Mouse (Mus musculus) gastrocnemius, postnatal 25 days (tissue): ENCODE results near the gene B9d1. TPM values are rescaled to one million over a fixed set of nuclear protein-coding genes. Genes with fewer than 3 reads are reported as not detected.

Experiments
- DNase-seq: peaks from one replicate; pipeline ENCODE4 v3.0.0; 2022
- total RNA-seq, 2 experiments: library from RNA; stranded (reverse); gene quantifications; 1 replicate in 1 of 2; 2 replicates in 1 of 2; pipeline ENCODE4 v1.2.3; 2021

Gene B9d1
- total RNA-seq, 2 experiments from 2014 or later = 5.5 to 7.4 TPM

DNA sequence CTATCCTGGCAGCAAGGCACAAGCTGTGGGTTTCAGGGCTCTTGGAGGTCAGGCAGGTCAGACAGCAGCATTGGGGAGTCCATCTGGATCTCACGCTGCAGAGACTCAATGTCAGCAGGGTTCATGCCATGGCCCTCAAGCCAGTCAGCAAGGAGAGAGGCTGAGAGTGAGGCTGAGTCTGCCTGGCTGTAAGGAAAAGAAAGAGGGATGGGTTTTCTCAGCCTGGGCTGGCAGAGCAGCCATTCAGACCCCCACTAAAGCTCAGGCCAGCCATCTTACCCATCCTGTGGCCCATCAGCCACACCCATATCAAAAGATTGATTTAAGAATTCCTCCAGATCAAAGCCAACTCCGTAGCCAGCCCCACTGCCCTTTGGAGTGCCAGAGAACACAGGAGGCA is 15.9 kb upstream of the B9d1 start:
- DNase-seq = no peak

DNA sequence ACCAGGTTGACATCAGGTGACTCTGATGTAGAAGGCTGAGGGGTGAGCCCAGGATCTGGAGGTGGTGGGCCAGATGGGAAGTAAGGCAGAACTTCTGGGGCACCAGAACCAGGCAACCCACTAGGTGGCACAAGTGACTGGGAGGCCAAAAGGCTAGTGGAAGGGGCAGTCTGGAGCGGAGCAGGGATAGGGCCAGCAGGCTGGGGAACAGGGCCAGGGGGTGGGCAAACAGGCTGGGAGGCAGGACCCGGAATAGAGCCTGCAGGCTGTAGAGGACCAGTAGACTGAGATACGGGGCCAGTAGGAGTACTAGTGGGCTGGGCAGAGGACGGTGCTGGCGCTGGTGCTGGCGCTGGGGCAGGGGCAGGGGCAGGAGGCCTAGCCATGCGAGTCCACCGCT is 15.1 kb upstream of the B9d1 start:
- DNase-seq = no peak

DNA sequence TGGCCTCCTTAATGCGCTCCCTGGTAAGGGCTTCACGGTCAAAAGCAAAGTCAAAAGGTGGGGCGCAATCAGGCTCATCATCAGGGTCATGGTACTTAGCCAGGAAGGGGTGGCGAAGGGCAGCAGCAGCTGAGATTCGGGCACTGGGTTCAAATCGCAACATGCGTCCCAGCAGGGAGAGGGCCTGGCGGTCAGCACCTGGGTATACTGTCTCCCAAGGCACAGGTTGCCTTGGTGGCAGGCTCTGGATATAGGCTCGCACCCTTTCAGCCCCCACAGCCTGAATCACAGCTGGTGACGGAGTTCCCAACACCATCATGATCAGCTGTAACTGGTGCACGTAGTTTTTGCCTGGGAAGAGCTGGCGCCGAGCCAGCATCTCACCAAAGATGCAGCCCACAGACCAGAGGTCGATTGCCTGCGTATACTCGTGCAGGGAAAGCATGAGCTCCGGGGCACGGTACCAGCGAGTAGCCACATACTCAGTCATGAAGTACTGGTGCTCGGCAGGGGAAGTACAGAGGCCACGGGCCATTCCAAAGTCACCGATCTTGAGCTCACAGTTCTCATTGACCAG is 13.9 kb upstream of the B9d1 start:
- DNase-seq = no peak

DNA sequence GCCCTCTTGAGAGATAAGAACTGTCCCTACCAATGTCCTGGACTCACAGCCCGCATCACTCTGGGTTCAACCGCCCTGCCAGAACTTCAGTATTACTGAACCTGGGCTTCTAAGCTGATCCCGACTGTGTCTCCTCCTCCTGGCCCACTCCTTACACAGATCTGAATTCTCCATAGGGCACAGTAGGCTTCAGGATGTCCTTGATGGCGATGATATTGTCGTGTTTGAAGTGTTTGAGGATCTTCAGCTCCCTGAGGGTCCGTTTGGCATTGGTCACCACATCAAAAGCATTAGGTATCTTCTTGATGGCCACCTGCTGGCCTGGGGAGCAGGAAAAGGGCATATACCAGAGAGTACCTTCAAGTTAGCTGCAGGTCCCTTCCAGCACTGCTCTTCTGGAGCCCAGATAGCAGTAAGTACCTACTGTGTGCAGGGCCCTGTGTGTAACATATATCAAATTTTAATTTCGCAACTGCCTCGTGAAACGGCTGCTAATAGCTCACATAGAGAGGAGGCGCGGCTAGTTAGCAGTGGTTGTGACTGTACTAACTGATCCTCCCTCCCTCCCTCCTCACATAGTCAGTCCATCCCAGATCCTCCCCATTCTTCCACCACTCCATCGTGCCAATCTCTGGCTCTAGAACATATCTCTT is 12.1 kb upstream of the B9d1 start:
- DNase-seq = no peak

- no peak for DNase-seq
These were observed 11.3 kb upstream of the B9d1 start for GRCm38 (mm10) chr11:61493525-61494128.

DNA sequence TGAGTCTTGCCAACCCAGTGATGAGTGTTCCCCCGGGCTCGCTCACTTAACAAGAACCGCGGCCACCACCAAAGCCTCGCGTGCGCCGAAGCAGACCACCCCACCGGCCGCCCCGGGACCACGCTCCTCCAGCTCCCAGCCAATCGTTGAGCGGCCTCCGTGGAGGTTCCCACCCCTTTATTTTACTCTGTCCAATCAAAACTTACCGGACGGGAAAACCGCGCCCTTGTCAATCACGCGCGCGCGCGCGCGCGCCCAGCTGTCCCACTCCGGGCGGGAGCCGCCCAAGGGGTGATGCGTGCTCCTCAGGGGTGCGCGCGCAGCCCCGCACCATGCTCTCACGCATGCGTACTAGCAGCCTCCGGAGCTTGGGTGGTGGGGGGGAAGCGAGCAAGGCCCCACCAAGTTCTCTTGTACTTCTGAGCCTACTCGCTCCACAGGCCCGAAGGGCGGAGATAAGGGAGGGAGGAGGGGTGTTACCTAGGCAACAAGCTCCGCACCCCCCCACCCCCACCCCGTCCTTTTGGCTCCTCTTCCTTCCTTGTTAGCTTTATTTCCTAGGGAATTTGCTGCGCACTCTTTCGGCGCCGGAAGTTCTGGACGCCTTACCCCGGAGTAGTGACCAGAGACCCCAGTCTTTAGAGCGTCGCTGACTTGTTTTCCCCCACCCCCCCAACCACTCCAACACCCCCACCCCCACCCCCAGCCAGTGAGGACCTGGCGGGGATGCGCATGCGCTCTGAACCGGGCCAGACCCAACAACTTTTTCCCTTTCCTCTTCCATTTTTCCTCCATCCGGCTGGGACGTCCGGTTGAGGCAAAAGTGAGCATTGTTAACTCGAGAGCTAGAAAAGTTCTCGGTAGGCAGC is 10.6 kb upstream of the B9d1 start, which contains the start of gene Mapk7:
Gene Mapk7 (minus strand): TSS at position 278 of the 869 bp plus-strand sequence.
- DNase-seq = peak; percentile 99

DNA sequence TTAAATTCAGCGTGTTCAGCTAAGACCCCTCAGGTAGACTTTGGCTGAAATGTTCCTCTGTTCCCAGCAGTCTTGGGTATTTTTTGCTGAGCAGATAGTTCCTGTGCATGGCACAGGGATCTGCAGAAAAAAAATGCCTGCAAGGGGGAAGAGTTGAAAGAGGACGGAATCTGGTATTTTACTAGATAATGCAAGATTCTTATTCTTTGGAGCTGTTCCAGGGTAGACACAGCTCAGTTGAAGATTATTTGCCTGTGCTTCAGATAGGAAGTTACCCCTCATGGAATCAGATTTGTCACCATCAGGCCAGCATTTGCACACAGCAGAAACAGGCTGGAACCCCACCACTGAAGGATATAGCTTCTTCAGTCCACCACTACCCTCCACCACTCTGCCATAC is 9.4 kb upstream of the B9d1 start:
- no peak for DNase-seq

GRCm38 (mm10) chr11:61497490-61497889 is 7.5 kb upstream of the B9d1 start:
- DNase-seq = no peak

GRCm38 (mm10) chr11:61498736-61499504 is 6.0 kb upstream of the B9d1 start:
- DNase-seq = no peak

- no peak for DNase-seq
These were observed 1.0 kb upstream of the B9d1 start for GRCm38 (mm10) chr11:61503933-61504332.

- DNase-seq = no peak
These were observed 10.0 kb downstream of the B9d1 start for GRCm38 (mm10) chr11:61514953-61515352.

DNA sequence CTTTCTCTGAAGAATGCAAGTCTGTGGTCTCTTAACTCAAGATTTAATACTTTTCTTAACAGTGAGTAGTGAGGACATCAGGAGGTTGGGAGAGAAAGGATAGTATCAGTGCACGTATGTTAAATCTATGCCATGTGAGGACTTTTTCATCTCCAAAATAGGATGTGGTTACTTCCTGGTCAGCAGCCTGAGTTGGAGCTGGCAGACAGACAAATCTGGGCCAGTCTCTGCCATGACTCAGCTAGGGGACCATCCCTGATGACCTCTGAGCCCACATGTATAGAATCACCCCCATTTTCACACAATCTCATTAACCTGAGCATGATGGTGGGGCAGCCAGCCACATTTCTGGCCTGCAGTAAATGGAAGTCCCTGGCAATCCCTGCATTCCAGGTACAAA is 13.0 kb downstream of the B9d1 start:
- DNase-seq = no peak

- no peak for DNase-seq
These were observed 13.9 kb downstream of the B9d1 start for GRCm38 (mm10) chr11:61518871-61519270.

DNA sequence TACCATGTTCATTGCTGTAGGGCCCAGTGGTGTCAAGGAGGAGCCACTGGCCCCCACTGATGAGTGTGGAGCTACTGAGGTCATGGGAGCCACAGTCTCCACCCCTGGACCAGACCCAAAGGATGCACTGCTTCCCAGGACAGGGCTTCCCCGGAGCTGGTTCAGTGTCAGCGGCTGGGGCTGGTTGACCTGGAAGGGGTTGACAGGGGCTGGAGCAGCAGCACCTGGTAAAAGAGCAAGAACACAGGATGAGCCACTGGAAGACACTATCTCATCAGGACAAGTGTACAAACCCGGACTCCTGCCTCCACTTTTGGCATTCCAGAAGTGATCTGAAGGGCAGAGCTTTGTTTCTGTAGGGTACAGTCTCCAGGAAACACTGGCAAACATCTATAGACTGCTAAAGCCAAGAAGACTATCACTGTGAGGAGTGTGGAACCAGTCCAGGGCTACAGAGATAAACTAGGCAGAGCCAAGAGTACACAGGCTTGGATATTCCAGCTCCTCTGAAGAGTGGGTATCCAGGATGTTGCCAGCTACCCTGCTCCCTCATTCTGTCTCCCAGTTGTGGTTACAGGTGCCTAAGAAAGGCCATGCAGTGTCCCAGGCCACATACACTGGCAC is 14.7 kb downstream of the B9d1 start:
- no peak for DNase-seq

DNA sequence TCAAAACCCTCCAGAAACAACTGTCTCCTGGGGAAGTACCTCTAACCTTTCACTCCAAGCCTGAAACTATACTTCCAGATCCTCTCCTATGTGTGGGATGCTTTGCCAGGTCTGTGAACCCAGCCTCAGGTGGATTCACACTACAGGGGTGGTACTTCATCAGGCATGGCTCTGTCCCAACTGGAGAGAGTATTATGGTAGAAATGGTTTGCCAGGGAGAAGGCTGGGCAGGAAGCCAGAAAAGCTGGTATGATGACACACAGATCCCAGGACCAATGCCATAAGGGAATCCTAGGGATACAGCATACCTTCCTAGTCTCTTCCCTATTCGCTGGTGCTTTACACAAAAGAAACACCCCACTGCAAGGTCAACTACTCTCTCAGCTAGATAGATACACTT is 21.9 kb downstream of the B9d1 start:
- no peak for DNase-seq

DNA sequence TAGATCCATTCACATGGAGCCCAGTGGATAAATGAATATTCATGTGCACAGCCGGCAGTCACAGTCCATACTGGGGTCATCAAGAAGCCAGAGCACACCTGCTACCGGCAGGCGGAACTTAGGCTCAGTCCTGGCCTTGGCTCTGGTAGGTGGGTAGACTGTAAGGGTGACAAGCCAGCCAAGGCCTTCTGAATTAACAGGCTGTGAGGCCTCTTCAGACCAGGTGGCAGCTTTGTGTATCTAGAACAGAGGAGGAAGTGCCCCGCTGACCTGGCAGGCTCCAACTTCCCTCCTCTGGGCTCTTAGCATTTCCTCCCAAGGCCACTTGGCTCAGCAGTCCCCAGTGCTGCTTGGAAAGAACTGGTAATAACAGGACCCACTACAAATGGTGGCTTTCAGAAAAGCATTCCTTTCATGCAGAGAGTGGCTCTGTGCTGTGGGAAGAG is 24.3 kb downstream of the B9d1 start:
- DNase-seq = no peak

DNA sequence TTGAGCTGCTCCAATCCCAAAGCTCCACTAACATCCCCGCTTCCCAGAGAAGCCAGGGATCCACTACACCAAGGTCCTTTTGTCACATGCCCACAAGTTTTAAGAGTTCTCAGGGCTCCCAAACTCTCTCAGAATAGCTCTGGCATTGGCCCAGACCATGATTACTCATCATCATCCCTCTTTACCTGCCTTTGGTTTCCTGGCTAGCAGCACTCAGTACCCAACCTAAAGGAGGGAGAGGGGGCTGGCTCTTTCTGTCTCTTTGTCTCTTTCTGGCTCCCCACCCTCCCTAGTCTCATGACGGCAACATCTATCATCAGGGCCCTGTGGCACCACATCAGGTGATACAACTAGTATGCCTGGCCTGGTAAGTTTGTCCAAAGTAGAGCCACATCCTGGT is 27.9 kb downstream of the B9d1 start:
- no peak for DNase-seq

- DNase-seq = peak; percentile 35
These were observed 28.6 kb downstream of the B9d1 start for GRCm38 (mm10) chr11:61533571-61533970.

- DNase-seq = no peak
These were observed 30.6 kb downstream of the B9d1 start for GRCm38 (mm10) chr11:61535530-61535929.

GRCm38 (mm10) chr11:61536952-61537351 is 32.0 kb downstream of the B9d1 start:
- DNase-seq = no peak

DNA sequence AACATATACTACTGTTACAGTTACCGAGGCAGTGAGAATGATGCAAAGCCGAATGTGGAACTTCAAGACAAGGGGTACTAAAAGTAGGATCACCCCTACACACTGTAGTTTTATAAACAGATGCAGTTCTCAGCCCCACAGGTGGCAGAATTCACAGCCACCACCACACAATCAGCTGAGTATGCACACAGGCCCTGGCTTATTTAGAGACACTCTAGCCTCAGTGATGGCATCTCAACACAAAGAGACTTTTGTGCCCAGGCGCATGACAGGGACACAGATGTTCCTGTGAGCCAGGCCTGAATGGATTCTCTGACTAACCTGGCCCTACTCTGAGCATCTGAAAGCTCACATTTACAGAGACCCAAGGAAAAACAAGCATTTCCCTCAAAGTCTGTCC is 32.4 kb downstream of the B9d1 start:
- no peak for DNase-seq

GRCm38 (mm10) chr11:61540642-61541041 is 35.7 kb downstream of the B9d1 start:
- DNase-seq = no peak
